Mouse (Mus musculus): ENCODE data around the gene Pcmt1.

Pcmt1 gene

DNA sequence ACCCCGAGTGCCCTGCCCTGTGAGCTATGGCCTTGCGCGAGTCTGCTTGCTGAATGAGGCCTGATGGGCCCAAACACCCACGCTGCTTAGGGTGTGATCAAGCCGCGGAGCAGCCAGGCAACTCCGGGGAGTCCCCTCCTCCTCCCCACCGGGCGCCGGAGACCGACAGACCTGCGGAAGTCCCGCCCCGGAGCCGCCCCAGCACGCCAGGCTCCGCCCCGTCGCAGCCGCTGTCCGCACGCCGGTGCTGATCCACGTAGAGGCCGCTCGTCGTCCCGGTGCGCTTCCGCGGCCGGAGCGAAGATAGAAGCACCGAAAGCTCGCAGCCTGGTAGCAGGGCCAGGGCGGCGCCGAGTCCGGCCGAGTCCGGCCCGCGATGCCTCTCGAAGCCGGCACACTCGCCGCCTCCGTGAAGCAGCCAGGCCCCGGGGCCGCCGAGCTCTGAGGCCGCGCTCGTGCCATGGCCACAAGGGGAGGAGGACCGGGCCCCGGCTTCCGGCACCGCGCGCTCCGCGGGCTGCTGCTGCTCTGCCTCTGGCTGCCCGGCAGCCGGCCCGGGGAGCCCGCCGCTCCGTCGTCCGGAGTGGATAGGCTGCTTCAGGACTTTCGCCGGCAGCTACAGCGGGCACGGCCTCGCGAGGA lies 91.2 kb downstream of the Pcmt1 start, which contains the start of gene Lrp11:
Lrp11 (plus strand) TSS at position 209 of the 642 bp plus-strand sequence.
- peak; percentile 87 for DNase-seq (ENCODE audit: low spot score)

DNA sequence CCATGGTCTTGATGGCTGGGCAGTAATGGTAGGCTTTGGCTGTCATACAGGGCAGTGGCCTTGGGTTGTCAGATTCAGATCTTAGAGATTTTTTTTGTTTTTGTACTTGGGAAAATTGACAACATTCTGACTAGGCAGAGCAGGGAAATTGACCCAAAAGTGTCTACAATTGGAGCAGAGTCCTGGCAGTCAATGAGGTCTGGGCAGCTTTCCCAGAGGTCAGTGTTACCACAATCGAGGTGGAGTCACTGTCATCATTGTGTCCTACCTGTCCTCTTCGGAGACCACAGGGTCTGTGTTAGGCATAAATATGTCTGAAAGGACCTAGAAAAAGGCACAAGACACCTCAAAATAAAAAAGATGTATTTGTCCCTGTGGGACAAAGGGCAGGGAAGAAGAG lies 94.2 kb downstream of the Pcmt1 start:
- DNase-seq (ENCODE audit: low spot score): no peak

DNA sequence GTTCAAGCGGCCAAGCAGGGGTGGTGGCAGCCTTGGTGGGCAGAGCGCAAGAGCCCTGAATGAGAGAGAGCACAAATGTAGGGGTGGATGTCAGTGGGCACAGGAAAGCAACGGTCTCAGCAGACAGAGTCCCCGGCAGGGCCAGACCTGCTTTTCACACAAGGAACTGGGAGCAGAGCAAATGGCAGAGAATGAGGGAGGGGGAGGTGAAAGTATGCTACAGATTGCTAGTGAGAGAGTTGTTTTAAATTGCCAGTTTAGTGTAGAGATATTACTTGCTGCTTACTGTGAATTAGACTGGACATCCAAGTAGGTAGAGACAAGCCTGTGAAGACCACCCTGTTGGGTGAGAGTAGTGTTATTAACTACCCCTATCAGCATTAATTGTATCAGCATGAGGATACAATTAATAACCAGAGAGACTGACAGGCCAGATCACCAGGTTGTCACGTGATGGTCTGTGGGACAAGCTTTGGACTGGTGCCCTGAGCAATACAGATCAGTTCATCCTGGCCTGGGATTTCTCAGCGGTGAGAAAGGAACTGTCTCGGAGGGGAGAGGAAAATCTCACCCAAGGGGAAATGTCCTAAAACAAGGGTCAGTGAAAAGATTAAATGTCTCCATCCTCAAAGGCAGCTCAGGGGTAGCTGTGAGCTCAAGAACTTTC lies 97.9 kb downstream of the Pcmt1 start:
- no peak for DNase-seq (ENCODE audit: low spot score)

DNA sequence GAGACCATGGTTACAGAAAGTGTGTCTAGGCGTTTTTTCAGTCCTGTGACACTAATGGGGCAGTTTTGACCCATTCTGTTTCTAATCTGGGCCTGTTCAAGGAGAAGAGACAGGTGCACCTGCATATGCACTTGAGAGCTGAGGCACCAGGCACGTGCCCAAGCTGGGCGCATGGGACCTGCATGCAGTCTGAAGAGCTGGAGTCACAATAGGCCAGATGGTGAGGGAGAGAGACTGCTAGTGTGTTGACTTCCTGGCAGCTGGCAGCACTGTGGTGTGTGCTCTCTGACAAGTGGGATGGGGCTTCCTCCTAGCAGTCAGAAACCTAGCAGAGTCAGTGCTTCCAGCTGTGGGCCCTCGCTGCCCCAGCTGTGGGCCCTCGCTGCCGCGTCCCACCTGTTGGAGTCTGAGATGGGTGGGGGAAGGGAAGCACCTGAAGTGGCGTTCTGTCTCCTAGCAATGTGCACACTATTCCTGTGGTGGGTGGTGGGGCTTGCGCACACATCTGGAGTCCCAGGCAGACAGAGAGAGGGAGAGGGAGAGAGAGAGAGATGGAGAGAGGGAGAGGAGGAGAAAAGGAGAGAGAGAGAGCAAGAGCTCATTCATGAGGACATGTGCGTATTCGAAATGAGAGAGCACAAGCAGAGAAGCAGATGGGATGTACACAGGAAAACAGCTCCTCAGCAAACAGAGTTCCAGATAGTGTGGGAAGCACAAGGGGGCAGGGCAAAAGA lies 98.6 kb downstream of the Pcmt1 start:
- DNase-seq (ENCODE audit: low spot score): no peak

DNA sequence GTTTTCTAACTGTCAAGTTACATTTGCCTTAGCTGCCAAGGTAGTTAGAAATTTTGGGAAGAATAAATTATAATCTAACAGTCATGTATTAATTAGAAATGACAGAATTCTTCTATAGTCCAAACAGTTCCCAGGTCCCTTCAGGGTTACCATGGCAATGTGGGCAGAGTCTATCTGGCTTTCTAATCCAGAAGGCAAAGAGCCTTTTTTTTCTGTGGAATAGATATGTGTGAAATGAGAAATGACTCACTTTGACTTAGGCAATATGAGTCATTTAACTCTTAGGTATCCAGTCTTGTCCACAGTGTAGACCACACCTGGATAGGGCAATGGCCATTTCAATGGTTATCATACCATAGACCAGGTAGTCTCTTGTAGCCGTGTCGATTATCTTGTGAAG lies 99.5 kb downstream of the Pcmt1 start:
- DNase-seq (ENCODE audit: low spot score): no peak

Measured in spleen, adult 12 weeks (tissue).